Mouse (Mus musculus): ENCODE data around the gene Syne2.
A peak's percentile ranks its signal among the peaks of the same experiment; 100 is the strongest.

Gene Syne2

GRCm38 (mm10) chr12:75827751-75828150, 9.8 kb downstream of the Syne2 start:
- DNase-seq (ENCODE audit: low read depth, low spot score): no peak

GRCm38 (mm10) chr12:75829616-75830015, 11.7 kb downstream of the Syne2 start:
- no peak for DNase-seq (ENCODE audit: low read depth, low spot score)

- DNase-seq (ENCODE audit: low read depth, low spot score): no peak
Observed at GRCm38 (mm10) chr12:75833149-75833959, 15.4 kb downstream of the Syne2 start.

- DNase-seq (ENCODE audit: low read depth, low spot score): no peak
Observed at GRCm38 (mm10) chr12:75833960-75834729, 16.2 kb downstream of the Syne2 start.

- DNase-seq (ENCODE audit: low read depth, low spot score): peak; percentile 73
Observed at GRCm38 (mm10) chr12:75836524-75836962, 18.6 kb downstream of the Syne2 start.

- DNase-seq (ENCODE audit: low read depth, low spot score): no peak
Observed at GRCm38 (mm10) chr12:75837462-75837861, 19.5 kb downstream of the Syne2 start.

GRCm38 (mm10) chr12:75839083-75839736, 21.3 kb downstream of the Syne2 start:
- DNase-seq (ENCODE audit: low read depth, low spot score): no peak

GRCm38 (mm10) chr12:75841183-75841582, 23.2 kb downstream of the Syne2 start:
- DNase-seq (ENCODE audit: low read depth, low spot score): no peak

GRCm38 (mm10) chr12:75844311-75844710, 26.4 kb downstream of the Syne2 start:
- DNase-seq (ENCODE audit: low read depth, low spot score): no peak

GRCm38 (mm10) chr12:75845070-75845469, 27.1 kb downstream of the Syne2 start:
- no peak for DNase-seq (ENCODE audit: low read depth, low spot score)

- no peak for DNase-seq (ENCODE audit: low read depth, low spot score)
Observed at GRCm38 (mm10) chr12:75846513-75846912, 28.6 kb downstream of the Syne2 start.

GRCm38 (mm10) chr12:75850205-75850604, 32.3 kb downstream of the Syne2 start:
- no peak for DNase-seq (ENCODE audit: low read depth, low spot score)

- DNase-seq (ENCODE audit: low read depth, low spot score): no peak
Observed at GRCm38 (mm10) chr12:75851481-75851880, 33.5 kb downstream of the Syne2 start.

- DNase-seq (ENCODE audit: low read depth, low spot score): no peak
Observed at GRCm38 (mm10) chr12:75852384-75852783, 34.5 kb downstream of the Syne2 start.

- no peak for DNase-seq (ENCODE audit: low read depth, low spot score)
Observed at GRCm38 (mm10) chr12:75853559-75853958, 35.6 kb downstream of the Syne2 start.

- DNase-seq (ENCODE audit: low read depth, low spot score): no peak
Observed at GRCm38 (mm10) chr12:75855051-75855453, 37.1 kb downstream of the Syne2 start.

GRCm38 (mm10) chr12:75855621-75856020, 37.7 kb downstream of the Syne2 start:
- DNase-seq (ENCODE audit: low read depth, low spot score): no peak

- no peak for DNase-seq (ENCODE audit: low read depth, low spot score)
Observed at GRCm38 (mm10) chr12:75856096-75856868, 38.3 kb downstream of the Syne2 start.

- DNase-seq (ENCODE audit: low read depth, low spot score): no peak
Observed at GRCm38 (mm10) chr12:75859936-75860335, 42.0 kb downstream of the Syne2 start.

- DNase-seq (ENCODE audit: low read depth, low spot score): no peak
Observed at GRCm38 (mm10) chr12:75860843-75861242, 42.9 kb downstream of the Syne2 start.

GRCm38 (mm10) chr12:75865166-75865565, 47.2 kb downstream of the Syne2 start:
- no peak for DNase-seq (ENCODE audit: low read depth, low spot score)

Data from retina, postnatal 7 days (tissue).